30 mouse cellular contexts compared by ENCODE assay signal in the genomic region with DNA sequence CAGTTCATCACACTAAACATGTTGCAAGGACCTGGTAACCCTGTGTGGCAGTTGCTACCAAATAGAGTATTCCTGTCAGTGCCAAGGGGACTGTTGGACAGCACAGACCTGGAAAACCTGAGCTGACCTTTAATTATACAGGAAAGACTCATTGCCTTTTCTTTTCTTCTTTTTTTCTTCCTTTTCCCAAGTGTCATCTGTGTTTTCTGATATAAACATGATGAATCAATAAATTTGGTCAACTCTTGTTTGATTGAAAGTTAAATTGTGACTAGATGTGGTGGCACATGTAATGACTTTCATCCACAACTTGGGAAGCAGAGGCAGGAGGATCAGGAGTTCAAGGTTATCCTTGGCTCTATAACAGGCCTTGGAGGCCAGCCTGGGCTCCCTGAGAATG.
"Had no signal": no experiment of that assay in that cellular context is flagged by ENCODE, and none has a peak within 500 bp of the region (broad histone marks: within the 10 kb centered on the region; RNA-seq: fewer than 3 reads in every experiment).

No protein-coding gene starts in this region.

- H3K27me3 ChIP-seq: heart, embryonic 12.5 days; heart, embryonic 13.5 days; heart, embryonic 15.5 days; hindbrain, embryonic 15.5 days; intestine, embryonic 15.5 days; kidney, embryonic 15.5 days had no signal

- H3K9ac ChIP-seq: heart, embryonic 12.5 days; heart, embryonic 13.5 days; heart, embryonic 15.5 days; hindbrain, embryonic 12.5 days; hindbrain, embryonic 13.5 days; hindbrain, embryonic 14.5 days; hindbrain, embryonic 15.5 days; intestine, embryonic 15.5 days; kidney, embryonic 15.5 days had no signal

- DNase-seq: heart, postnatal 10 days; heart, postnatal 14 days; heart, postnatal 36 days; heart, postnatal 4 days; kidney, adult 11 months; kidney, adult 18-20 months; kidney, adult 2 months; kidney, adult 8-10 months; kidney, adult 9 months; kidney, postnatal 10 days; kidney, postnatal 14 days; kidney, postnatal 25 days; kidney, postnatal 36 days; kidney, postnatal 4 days; layer of hippocampus, adult 9-11 months; layer of hippocampus, postnatal 36 days had no signal

- H3K4me3 ChIP-seq: heart, embryonic 10.5 days; heart, embryonic 12.5 days; heart, embryonic 13.5 days; heart, embryonic 15.5 days; hindbrain, embryonic 10.5 days; hindbrain, embryonic 12.5 days; hindbrain, embryonic 13.5 days; hindbrain, embryonic 15.5 days; intestine, embryonic 15.5 days; kidney, embryonic 15.5 days; layer of hippocampus, adult 2 months had no signal

- H3K4me1 ChIP-seq: heart, embryonic 10.5 days; heart, embryonic 12.5 days; heart, embryonic 13.5 days; heart, embryonic 15.5 days; hindbrain, embryonic 10.5 days; hindbrain, embryonic 12.5 days; hindbrain, embryonic 13.5 days; hindbrain, embryonic 15.5 days; intestine, embryonic 15.5 days; kidney, embryonic 15.5 days had no signal

- H3K27ac ChIP-seq: heart, embryonic 10.5 days; heart, embryonic 13.5 days; heart, embryonic 15.5 days; hindbrain, embryonic 10.5 days; hindbrain, embryonic 12.5 days; hindbrain, embryonic 13.5 days; hindbrain, embryonic 14.5 days; hindbrain, embryonic 15.5 days; hindbrain, postnatal 0 days; intestine, embryonic 15.5 days; kidney, embryonic 15.5 days; kidney, postnatal 0 days; layer of hippocampus, adult 2 months had no signal

- H3K36me3 ChIP-seq: heart, embryonic 10.5 days; heart, embryonic 12.5 days; heart, embryonic 13.5 days; heart, embryonic 15.5 days; hindbrain, embryonic 10.5 days; hindbrain, embryonic 12.5 days; hindbrain, embryonic 13.5 days; hindbrain, embryonic 15.5 days; intestine, embryonic 15.5 days; kidney, embryonic 15.5 days had no signal
